Mouse (Mus musculus): ENCODE data around the gene Rpl38. TPM values are rescaled to one million over a fixed set of nuclear protein-coding genes. Genes with fewer than 3 reads are reported as not detected.
"Not testable (repeated sequence)": the region's sequence is repeated elsewhere in the genome, so short reads cannot be mapped to it uniquely, and the experiment has no call there.

The Rpl38 gene
- total RNA-seq, 2 experiments from 2014 or later, result 922 to 952 TPM

- DNase-seq, result peak; percentile 69
Observed at GRCm38 (mm10) chr11:114657737-114658136, 10.6 kb upstream of the Rpl38 start.

DNA sequence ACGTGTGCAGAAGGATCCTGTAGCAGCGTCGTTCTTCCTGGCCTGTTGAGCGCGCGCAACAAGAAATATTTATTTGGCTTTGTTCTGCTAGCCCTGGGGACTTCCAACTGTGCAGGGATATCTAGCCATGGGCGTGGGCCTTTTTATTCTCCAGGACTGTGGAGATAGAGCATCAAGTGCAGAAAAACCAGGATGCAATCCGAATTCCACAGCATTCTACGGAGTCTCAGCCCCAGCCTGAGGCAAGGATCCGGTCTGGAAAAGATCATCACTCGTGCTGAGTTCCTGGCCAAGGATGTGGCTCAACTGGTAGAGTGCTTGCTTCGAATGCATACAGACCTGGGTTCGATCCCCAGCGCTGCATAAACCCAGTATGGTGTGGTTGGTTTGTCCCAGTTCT lies 6.2 kb upstream of the Rpl38 start:
- DNase-seq, result no peak

- peak; percentile 69 for DNase-seq
Observed at GRCm38 (mm10) chr11:114662746-114663362, 5.5 kb upstream of the Rpl38 start.

GRCm38 (mm10) chr11:114664164-114664563 lies 4.2 kb upstream of the Rpl38 start:
- DNase-seq, result no peak

- DNase-seq, result no peak
Observed at GRCm38 (mm10) chr11:114665463-114665862, 2.9 kb upstream of the Rpl38 start.

DNA sequence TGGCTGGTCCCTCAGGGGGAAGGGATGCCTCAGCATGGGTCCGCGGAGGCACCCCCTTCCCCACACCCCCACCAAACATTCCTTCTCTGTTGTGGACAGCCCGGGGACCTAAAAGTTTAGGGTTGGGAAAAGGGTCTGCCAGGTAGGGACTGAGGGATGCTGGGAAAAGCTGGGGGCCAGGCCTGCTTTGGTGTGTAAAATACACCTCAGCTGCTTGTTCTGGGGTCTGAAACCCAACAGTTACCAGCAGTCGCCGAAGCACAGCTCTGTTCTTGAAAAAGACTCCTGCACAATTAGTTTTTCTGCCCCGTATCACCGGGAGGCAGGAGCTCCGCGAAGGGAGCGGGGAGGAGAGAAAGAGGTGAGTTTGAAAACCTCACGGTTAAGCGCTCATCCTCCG lies 1.5 kb upstream of the Rpl38 start:
- no peak for DNase-seq

DNA sequence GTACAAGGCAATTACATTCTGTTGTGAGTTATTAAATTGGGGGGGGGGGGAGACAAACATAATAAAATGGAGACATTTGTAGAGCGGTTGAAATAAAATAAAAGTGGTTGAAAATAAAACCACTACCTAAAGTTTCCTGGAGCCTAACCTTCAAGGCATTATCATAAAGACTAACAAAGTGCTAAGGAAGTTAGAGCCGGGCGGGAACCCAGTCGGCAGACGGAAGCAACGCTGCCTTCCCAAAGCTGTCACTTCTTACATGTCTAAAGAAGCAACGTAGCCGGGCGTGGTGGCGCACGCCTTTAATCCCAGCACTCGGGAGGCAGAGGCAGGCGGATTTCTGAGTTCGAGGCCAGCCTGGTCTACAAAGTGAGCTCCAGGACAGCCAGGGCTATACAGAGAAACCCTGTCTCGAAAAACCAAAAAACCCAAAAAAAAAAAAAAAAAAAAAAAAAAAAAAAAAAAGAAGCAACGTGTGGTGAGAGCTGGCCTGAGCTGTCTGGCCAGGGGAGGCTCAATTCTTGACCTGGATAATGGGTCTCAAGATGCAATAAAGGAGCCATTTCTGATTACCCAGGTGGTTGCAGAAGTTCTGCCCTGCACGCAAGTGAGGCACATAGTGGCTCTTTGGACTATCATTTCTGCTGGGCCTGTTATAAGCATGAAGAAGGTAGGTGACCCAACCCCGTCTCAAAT lies 940 bp upstream of the Rpl38 start:
- no peak for DNase-seq

- peak; percentile 52 for DNase-seq
Observed at GRCm38 (mm10) chr11:114667932-114668285, 415 bp upstream of the Rpl38 start.

- DNase-seq, result peak; percentile 87
Observed at GRCm38 (mm10) chr11:114668741-114669623, 658 bp downstream of the Rpl38 start.

- DNase-seq, result peak; percentile 20
Observed at GRCm38 (mm10) chr11:114669651-114670168, 1.4 kb downstream of the Rpl38 start.

GRCm38 (mm10) chr11:114671147-114671546 lies 2.8 kb downstream of the Rpl38 start:
- DNase-seq, result no peak

- peak; percentile 62 for DNase-seq
Observed at GRCm38 (mm10) chr11:114672794-114673718, 4.7 kb downstream of the Rpl38 start.

DNA sequence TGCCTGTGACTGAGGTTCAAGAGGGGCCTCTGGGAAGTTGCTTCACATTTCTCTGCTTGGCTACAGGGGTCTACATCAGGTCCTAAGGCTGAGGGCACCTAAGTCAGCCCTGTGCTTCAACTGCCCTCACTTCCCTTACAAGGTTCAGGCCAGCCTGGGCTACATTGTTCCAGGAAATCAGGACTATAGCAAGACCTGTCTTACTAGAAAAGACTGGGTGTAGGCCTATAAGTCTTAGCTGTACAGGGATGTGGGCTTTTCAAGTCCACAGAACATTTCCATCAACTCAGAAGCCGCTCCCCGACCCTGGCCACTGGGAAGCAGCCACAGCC lies 5.4 kb downstream of the Rpl38 start:
- DNase-seq, result no peak

GRCm38 (mm10) chr11:114674180-114674579 lies 5.9 kb downstream of the Rpl38 start:
- DNase-seq, result no peak

DNA sequence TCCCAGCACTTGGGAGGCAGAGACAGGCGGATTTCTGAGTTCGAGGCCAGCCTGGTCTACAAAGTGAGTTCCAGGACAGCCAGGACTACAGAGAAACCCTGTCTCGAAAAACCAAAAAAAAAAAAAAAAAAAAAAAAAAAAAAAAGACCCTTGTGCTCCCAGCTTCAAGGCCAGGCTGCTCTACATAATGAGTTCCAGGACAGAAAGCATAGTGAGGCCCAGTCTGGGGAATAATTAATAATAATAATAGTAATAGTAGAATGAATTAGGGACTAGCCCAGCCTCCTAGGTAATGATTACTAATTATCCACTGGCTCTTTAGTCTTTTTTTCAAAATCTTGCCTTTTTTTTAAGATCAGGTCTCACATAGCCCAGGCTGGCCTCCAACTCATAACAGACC lies 6.5 kb downstream of the Rpl38 start:
- DNase-seq, result not testable (repeated sequence)

DNA sequence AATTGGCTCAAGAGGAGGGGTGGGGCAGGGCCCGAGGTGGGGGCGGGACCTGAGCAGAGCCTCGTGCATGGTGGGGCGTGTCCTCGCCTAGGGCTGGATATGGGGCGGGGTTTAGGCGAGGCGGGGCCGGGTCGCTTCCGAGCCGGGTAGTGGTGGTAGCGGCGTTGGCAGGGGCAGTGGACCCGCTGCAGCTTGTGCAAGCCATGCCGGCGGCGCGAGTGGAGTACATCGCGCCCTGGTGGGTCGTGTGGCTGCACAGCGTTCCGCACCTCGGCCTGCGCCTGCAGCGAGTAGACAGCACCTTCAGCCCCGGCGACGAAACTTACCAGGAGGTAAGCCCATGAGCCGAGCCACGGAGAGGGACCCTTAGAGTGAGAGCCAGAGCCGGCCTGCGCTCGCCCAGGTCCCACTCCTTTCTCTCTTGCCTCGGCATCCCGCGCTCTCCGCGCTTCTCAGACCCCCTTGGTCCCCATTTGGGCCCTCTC lies 7.1 kb downstream of the Rpl38 start, which contains the start of gene Ttyh2:
Gene Ttyh2 (plus strand): TSS at position 91 of the 485 bp plus-strand sequence.
- DNase-seq, result peak; percentile 87

DNA sequence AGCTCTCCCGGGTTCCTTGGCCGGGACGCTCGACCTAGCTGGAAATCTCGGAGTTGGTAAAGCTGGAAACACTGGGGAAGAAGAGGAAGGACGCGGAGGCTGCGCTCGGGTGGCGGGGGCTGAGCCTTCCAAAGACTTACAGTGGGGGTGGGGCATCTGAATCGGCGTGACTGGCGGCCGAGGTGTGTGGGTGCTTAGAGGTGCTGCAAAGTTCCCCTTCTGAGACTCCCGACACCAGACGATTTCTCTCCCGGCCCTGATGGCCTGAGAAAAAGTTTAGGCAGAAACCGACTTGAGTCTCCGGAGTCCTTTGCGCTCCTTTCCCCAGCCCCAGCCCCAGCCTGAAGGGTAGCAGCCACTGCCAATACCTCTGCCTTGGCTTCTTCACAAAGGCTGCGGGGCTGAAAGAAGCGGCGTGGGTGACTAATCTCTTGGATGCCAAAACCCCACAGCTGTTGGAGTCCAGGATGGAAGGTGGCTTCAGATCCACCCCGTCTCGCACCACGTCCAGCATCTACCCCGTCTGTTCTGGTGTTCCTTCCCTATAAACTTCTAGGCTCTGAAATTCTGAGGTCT lies 7.6 kb downstream of the Rpl38 start:
- peak; percentile 45 for DNase-seq

- DNase-seq, result no peak
Observed at GRCm38 (mm10) chr11:114676431-114676830, 8.1 kb downstream of the Rpl38 start.

- peak; percentile 47 for DNase-seq
Observed at GRCm38 (mm10) chr11:114676896-114677530, 8.7 kb downstream of the Rpl38 start.

GRCm38 (mm10) chr11:114679582-114679981 lies 11.3 kb downstream of the Rpl38 start:
- DNase-seq, result peak; percentile 61

DNA sequence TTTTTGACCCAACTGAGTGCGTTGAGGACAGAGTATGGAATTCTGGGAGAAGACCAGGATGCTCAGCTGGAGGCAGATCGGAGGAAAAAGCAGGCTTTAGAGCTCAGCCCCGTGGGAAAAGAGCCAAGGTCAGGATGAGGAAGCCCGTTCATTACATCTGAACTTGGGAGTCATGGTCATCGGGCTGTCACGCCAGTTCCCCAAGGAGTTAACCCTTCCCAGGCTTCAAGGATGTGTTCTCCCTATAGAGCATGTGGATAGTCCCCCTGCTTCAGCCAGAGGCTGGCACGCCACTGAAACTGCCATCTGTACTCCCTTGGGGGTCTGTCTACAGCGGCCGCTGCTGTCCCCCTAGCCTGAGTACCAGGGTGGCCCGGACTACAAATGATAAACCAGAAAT lies 12.0 kb downstream of the Rpl38 start:
- peak; percentile 59 for DNase-seq
